Mouse (Mus musculus) C2C12 (cell line): ENCODE data around the gene Clybl. TPM values are rescaled to one million over a fixed set of nuclear protein-coding genes. Genes with fewer than 3 reads are reported as not detected.

Source experiments
- H3K27me3 ChIP-seq: one replicate; pipeline ENCODE4 v1.6.1; 2011; ENCODE audit not compliant: control insufficient read depth, insufficient read depth, insufficient read length
- H3K36me3 ChIP-seq: one replicate; pipeline ENCODE4 v1.6.1; 2011; ENCODE audit not compliant: control insufficient read depth, insufficient read depth
- H3K4me3 ChIP-seq: one replicate; pipeline ENCODE4 v1.5.1; 2011; ENCODE audit warnings: mild to moderate bottlenecking, control low read depth; ENCODE audit not compliant: poor library complexity, insufficient read depth, severe bottlenecking
- H3K79me2 ChIP-seq: one replicate; pipeline ENCODE4 v1.6.1; 2011; ENCODE audit not compliant: control insufficient read depth, insufficient read depth
- H3K79me3 ChIP-seq: one replicate; pipeline ENCODE4 v1.6.1; 2011; ENCODE audit warnings: low read depth, control low read depth
- H3ac ChIP-seq: one replicate; pipeline ENCODE3; 2011; ENCODE audit warnings: low read depth; ENCODE audit not compliant: control insufficient read depth, insufficient read length
- CEBPB ChIP-seq: IDR thresholded peaks from one replicate; pipeline ENCODE4 v1.6.1; 2011; ENCODE audit warnings: low read depth, mild to moderate bottlenecking, control low read depth, moderate library complexity
- CTCF ChIP-seq: IDR thresholded peaks from one replicate; pipeline ENCODE4 v1.5.1; 2011; ENCODE audit not compliant: control insufficient read depth, insufficient read depth, insufficient read length
- FOSL1 ChIP-seq: IDR thresholded peaks from one replicate; pipeline ENCODE4 v1.8.0; 2011; ENCODE audit warnings: mild to moderate bottlenecking, low read length; ENCODE audit not compliant: poor library complexity, insufficient read depth, severe bottlenecking
- MAX ChIP-seq: IDR thresholded peaks from one replicate; pipeline ENCODE4 v1.6.1; 2011; ENCODE audit warnings: mild to moderate bottlenecking, control low read depth
- MYOD1 ChIP-seq: IDR thresholded peaks from one replicate; pipeline ENCODE4 v1.6.1; 2011; ENCODE audit warnings: low read depth; ENCODE audit not compliant: control insufficient read depth, insufficient read length
- MYOG ChIP-seq: IDR thresholded peaks from one replicate; pipeline ENCODE4 v1.6.1; 2011; ENCODE audit not compliant: control insufficient read depth, insufficient read length; ENCODE audit errors: extremely low read depth
- USF1 ChIP-seq: IDR thresholded peaks from one replicate; pipeline ENCODE4 v1.6.1; 2011; ENCODE audit warnings: low read depth, mild to moderate bottlenecking, control low read depth, moderate library complexity
- polyA plus RNA-seq: library from polyadenylated mRNA; unstranded; fragments of >200 nt; fragmentation: generic; extraction: Trizol; gene quantifications from one replicate; pipeline ENCODE4 v1.2.1, GENCODE M21; 2012; ENCODE audit warnings: missing spikeins

Gene Clybl
- polyA plus RNA-seq, 1 experiment, result 5.2 TPM

- Histone ChIP-seq H3K79me3 (no peaks in the 10 kb centered on the region), H3K4me3 (no peak overlapping the region), H3K36me3 (no peaks in the 10 kb centered on the region), H3ac (no peak overlapping the region), H3K27me3 (peaks cover 5% of the 10 kb centered on the region), H3K79me2 (no peaks in the 10 kb centered on the region)
- TF ChIP-seq USF1 (no peak), MYOD1 (no peak), CTCF (no peak), CEBPB (no peak), MYOG (no peak), MAX (no peak), FOSL1 (no peak)
These were observed 242.9 kb downstream of the Clybl start for GRCm38 (mm10) chr14:122424441-122424840.

- Histone ChIP-seq H3K4me3 (no peak overlapping the region), H3K79me2 (no peaks in the 10 kb centered on the region), H3K27me3 (no peaks in the 10 kb centered on the region), H3K36me3 (no peaks in the 10 kb centered on the region), H3K79me3 (no peaks in the 10 kb centered on the region), H3ac (no peak overlapping the region)
- TF ChIP-seq CTCF, result no peak
- TF ChIP-seq MYOG, result no peak
- TF ChIP-seq MAX, result no peak
- no peak for TF ChIP-seq FOSL1
These were observed 245.2 kb downstream of the Clybl start for GRCm38 (mm10) chr14:122426529-122427203.

- no peaks in the 10 kb centered on the region for H3K27me3 ChIP-seq
- H3K79me2 ChIP-seq, result no peaks in the 10 kb centered on the region
- no peaks in the 10 kb centered on the region for H3K36me3 ChIP-seq
- no peaks in the 10 kb centered on the region for H3K79me3 ChIP-seq
- H3ac ChIP-seq, result no peak overlapping the region
- no peak overlapping the region for H3K4me3 ChIP-seq
- no peak for TF ChIP-seq MYOG
- TF ChIP-seq CEBPB, result no peak
- no peak for TF ChIP-seq FOSL1
- no peak for TF ChIP-seq USF1
- no peak for TF ChIP-seq CTCF
- TF ChIP-seq MYOD1, result no peak
- no peak for TF ChIP-seq MAX
These were observed 245.7 kb downstream of the Clybl start for GRCm38 (mm10) chr14:122427204-122427560.

GRCm38 (mm10) chr14:122427654-122428053, 246.2 kb downstream of the Clybl start:
- H3K79me2 ChIP-seq, result no peaks in the 10 kb centered on the region

GRCm38 (mm10) chr14:122432558-122432957, 251.1 kb downstream of the Clybl start:
- no peaks in the 10 kb centered on the region for H3K79me3 ChIP-seq
- no peak for TF ChIP-seq FOSL1
- H3K27me3 ChIP-seq, result no peaks in the 10 kb centered on the region
- H3ac ChIP-seq, result no peak overlapping the region
- H3K36me3 ChIP-seq, result no peaks in the 10 kb centered on the region
- H3K4me3 ChIP-seq, result no peak overlapping the region
- no peaks in the 10 kb centered on the region for H3K79me2 ChIP-seq

More at GRCm38 (mm10) chr14:122427654-122428053, 246.2 kb downstream of the Clybl start:
- H3ac ChIP-seq, result no peak overlapping the region
- no peak for TF ChIP-seq MAX
- TF ChIP-seq CTCF, result no peak
- no peak for TF ChIP-seq USF1
- TF ChIP-seq MYOG, result no peak
- TF ChIP-seq FOSL1, result no peak
- no peak for TF ChIP-seq CEBPB
- TF ChIP-seq MYOD1, result no peak
- H3K27me3 ChIP-seq, result no peaks in the 10 kb centered on the region
- no peaks in the 10 kb centered on the region for H3K79me3 ChIP-seq
- no peaks in the 10 kb centered on the region for H3K36me3 ChIP-seq
- H3K4me3 ChIP-seq, result no peak overlapping the region

GRCm38 (mm10) chr14:122434039-122434438, 252.5 kb downstream of the Clybl start:
- no peak overlapping the region for H3ac ChIP-seq
- no peaks in the 10 kb centered on the region for H3K27me3 ChIP-seq
- no peaks in the 10 kb centered on the region for H3K79me3 ChIP-seq
- H3K79me2 ChIP-seq, result no peaks in the 10 kb centered on the region
- H3K4me3 ChIP-seq, result no peak overlapping the region
- no peaks in the 10 kb centered on the region for H3K36me3 ChIP-seq
- TF ChIP-seq CTCF (no peak), MAX (no peak), MYOG (no peak), CEBPB (no peak), FOSL1 (no peak), MYOD1 (no peak), USF1 (no peak)
